Mouse (Mus musculus) gastrocnemius, postnatal 14 days (tissue): ENCODE data around the gene Draxin. TPM values are rescaled to one million over a fixed set of nuclear protein-coding genes. Genes with fewer than 3 reads are reported as not detected.
A peak's percentile ranks its signal among the peaks of the same experiment; 100 is the strongest.
"Not testable (repeated sequence)": the region's sequence is repeated elsewhere in the genome, so short reads cannot be mapped to it uniquely, and the experiment has no call there.

Experiments
- DNase-seq: peaks from one replicate; pipeline ENCODE4 v3.0.0; 2021; ENCODE audit warnings: mixed read lengths
- intact Hi-C: fragments of 180-260 bp; cut with DNase I; formaldehyde crosslinking; loops from one replicate; pipeline ENCODE4 v1.15.1; 2025; ENCODE audit warnings: low total_unique reads
- long read RNA-seq, 2 experiments: library from polyadenylated mRNA; stranded (forward); transcript quantifications; one replicate each; pipeline ENCODE4 v2.0.0; 2021
- total RNA-seq, 2 experiments: library from RNA; stranded (reverse); gene quantifications; 2 replicates each; pipeline ENCODE4 v1.2.3; 2021

Draxin gene
- total RNA-seq, result under 1 TPM; 0.10 to 0.13 TPM
- long read RNA-seq, experiment 1, result 0 reads
- long read RNA-seq, experiment 2, result 0 reads

GRCm38 (mm10) chr4:148130561-148131413 is at the start of gene Draxin:
Gene Draxin (minus strand): TSS chr4:148130698.
- DNase-seq, result no peak
- intact Hi-C loops, result no loop called here

- intact Hi-C loops, result no loop called here
- no peak for DNase-seq
Measured at GRCm38 (mm10) chr4:148177716-148178115, 47.2 kb upstream of the Draxin start.

- intact Hi-C loops, DNase-seq: not testable (repeated sequence)
Measured at GRCm38 (mm10) chr4:148176603-148177002, 46.1 kb upstream of the Draxin start.

GRCm38 (mm10) chr4:148174495-148174862 is 44.0 kb upstream of the Draxin start:
- DNase-seq, result no peak
- intact Hi-C loops, result no loop called here

- DNase-seq, result no peak
- intact Hi-C loops, result no loop called here
Measured at GRCm38 (mm10) chr4:148173811-148174494, 43.5 kb upstream of the Draxin start.

- DNase-seq, result no peak
- intact Hi-C loops, result loop anchor here (2.0 kb wide), 1 partner anchor 258 kb away; no protein-coding TSS in a partner anchor
Measured at GRCm38 (mm10) chr4:148171261-148171660, 40.8 kb upstream of the Draxin start.

- no peak for DNase-seq
- intact Hi-C loops, result loop anchor here (2.0 kb wide), 1 partner anchor 258 kb away; no protein-coding TSS in a partner anchor
Measured at GRCm38 (mm10) chr4:148170842-148171241, 40.3 kb upstream of the Draxin start.

GRCm38 (mm10) chr4:148169586-148169985 is 39.1 kb upstream of the Draxin start:
- no peak for DNase-seq
- intact Hi-C loops, result no loop called here

- intact Hi-C loops, result no loop called here
- DNase-seq, result peak; percentile 51
Measured at GRCm38 (mm10) chr4:148168287-148168686, 37.8 kb upstream of the Draxin start.

GRCm38 (mm10) chr4:148166986-148167385 is 36.5 kb upstream of the Draxin start:
- DNase-seq, result peak; percentile 74
- intact Hi-C loops, result loop anchor here (1.0 kb wide), 1 partner anchor 53 kb away; no protein-coding TSS in a partner anchor

- DNase-seq, result no peak
- intact Hi-C loops, result no loop called here
Measured at GRCm38 (mm10) chr4:148166431-148166830, 35.9 kb upstream of the Draxin start.

GRCm38 (mm10) chr4:148165551-148165950 is 35.1 kb upstream of the Draxin start:
- DNase-seq, result no peak
- intact Hi-C loops, result no loop called here

GRCm38 (mm10) chr4:148164461-148164860 is 34.0 kb upstream of the Draxin start:
- DNase-seq, result no peak
- intact Hi-C loops, result no loop called here

- intact Hi-C loops, result no loop called here
- peak; percentile 70 for DNase-seq
Measured at GRCm38 (mm10) chr4:148164002-148164439, 33.5 kb upstream of the Draxin start.

- intact Hi-C loops, result no loop called here
- no peak for DNase-seq
Measured at GRCm38 (mm10) chr4:148160436-148161390, 30.2 kb upstream of the Draxin start, which contains the start of the genes Fbxo44 and Fbxo2. Gene Fbxo44 (minus strand): TSS chr4:148160482. Gene Fbxo2 (plus strand): TSS chr4:148160621.

GRCm38 (mm10) chr4:148159544-148160435 is 29.3 kb upstream of the Draxin start:
- intact Hi-C loops, result no loop called here
- peak; percentile 83 for DNase-seq

- no peak for DNase-seq
- intact Hi-C loops, result no loop called here
Measured at GRCm38 (mm10) chr4:148158436-148159348, 28.2 kb upstream of the Draxin start.
